Mouse (Mus musculus): ENCODE results near the gene Olfr1157. TPM values are rescaled to one million over a fixed set of nuclear protein-coding genes. Genes with fewer than 3 reads are reported as not detected.

Gene Olfr1157
- not detected in 2 replicates for polyA plus RNA-seq (2012; rRNA removed)

GRCm38 (mm10) chr2:87968199-87968598 lies at the start of gene Olfr1157:
TSS of gene Olfr1157 (minus strand) at chr2:87968299.

GRCm38 (mm10) chr2:88007515-88008318 lies 39.6 kb upstream of the Olfr1157 start, which contains the start of gene Olfr1160:
TSS of gene Olfr1160 (minus strand) at chr2:88008268.

GRCm38 (mm10) chr2:87989813-87990212 lies 21.7 kb upstream of the Olfr1157 start, which contains the start of gene Olfr1158:
TSS of gene Olfr1158 (plus strand) at chr2:87990113.

GRCm38 (mm10) chr2:87974563-87974962 lies 6.5 kb upstream of the Olfr1157 start, which contains the start of gene Olfr74:
TSS of gene Olfr74 (minus strand) at chr2:87974663.

GRCm38 (mm10) chr2:87953000-87953399 lies 15.1 kb downstream of the Olfr1157 start, which contains the start of gene Olfr1156:
TSS of gene Olfr1156 (minus strand) at chr2:87953100.

GRCm38 (mm10) chr2:87945037-87945436 lies 23.1 kb downstream of the Olfr1157 start, which contains the start of gene Olfr1155:
TSS of gene Olfr1155 (minus strand) at chr2:87945137.

Other genes starting within 250 kb of the Olfr1157 start
- not detected in 2 replicates for gene Olfr1138, start 228.3 kb downstream of the Olfr1157 start, polyA plus RNA-seq (2012; rRNA removed)
- gene Olfr1140, start 224.5 kb downstream of the Olfr1157 start, polyA plus RNA-seq (2012; rRNA removed) = not detected in 2 replicates
- gene Olfr1141, start 214.3 kb downstream of the Olfr1157 start, polyA plus RNA-seq (2012; rRNA removed) = not detected in 2 replicates
- gene Olfr152, start 188.8 kb downstream of the Olfr1157 start, polyA plus RNA-seq (2012; rRNA removed) = not detected in 2 replicates
- gene Olfr1143, start 167.7 kb downstream of the Olfr1157 start, polyA plus RNA-seq (2012; rRNA removed) = not detected in 2 replicates
- not detected in 2 replicates for gene Olfr1145, start 158.5 kb downstream of the Olfr1157 start, polyA plus RNA-seq (2012; rRNA removed)
- gene Olfr1148, start 137.8 kb downstream of the Olfr1157 start, polyA plus RNA-seq (2012; rRNA removed) = not detected in 2 replicates
- gene Olfr1150-ps1, start 124.3 kb downstream of the Olfr1157 start, polyA plus RNA-seq (2012; rRNA removed) = not detected in 2 replicates
- gene Olfr1151, start 112.4 kb downstream of the Olfr1157 start, polyA plus RNA-seq (2012; rRNA removed) = not detected in 2 replicates
- 0.01 TPM in 2 replicates for gene Olfr1152, start 101.8 kb downstream of the Olfr1157 start, polyA plus RNA-seq (2012; rRNA removed)
- not detected in 2 replicates for gene Olfr1153, start 73.3 kb downstream of the Olfr1157 start, polyA plus RNA-seq (2012; rRNA removed)
- gene Olfr1154, start 63.1 kb downstream of the Olfr1157 start, polyA plus RNA-seq (2012; rRNA removed) = not detected in 2 replicates
- gene Olfr1155, start 23.2 kb downstream of the Olfr1157 start, polyA plus RNA-seq (2012; rRNA removed) = not detected in 2 replicates
- not detected in 2 replicates for gene Olfr1156, start 15.2 kb downstream of the Olfr1157 start, polyA plus RNA-seq (2012; rRNA removed)
- gene Olfr74, start 6.4 kb upstream of the Olfr1157 start, polyA plus RNA-seq (2012; rRNA removed) = not detected in 2 replicates
- gene Olfr1158, start 21.8 kb upstream of the Olfr1157 start, polyA plus RNA-seq (2012; rRNA removed) = not detected in 2 replicates
- gene Olfr1160, start 40.0 kb upstream of the Olfr1157 start, polyA plus RNA-seq (2012; rRNA removed) = not detected in 2 replicates
- gene Olfr1161, start 54.5 kb upstream of the Olfr1157 start, polyA plus RNA-seq (2012; rRNA removed) = not detected in 2 replicates
- not detected in 2 replicates for gene Olfr73, start 69.4 kb upstream of the Olfr1157 start, polyA plus RNA-seq (2012; rRNA removed)
- gene Olfr1162, start 82.8 kb upstream of the Olfr1157 start, polyA plus RNA-seq (2012; rRNA removed) = not detected in 2 replicates
- gene Olfr1163, start 103.5 kb upstream of the Olfr1157 start, polyA plus RNA-seq (2012; rRNA removed) = not detected in 2 replicates
- not detected in 2 replicates for gene Olfr1164, start 125.7 kb upstream of the Olfr1157 start, polyA plus RNA-seq (2012; rRNA removed)
- not detected in 2 replicates for gene Olfr1166, start 160.0 kb upstream of the Olfr1157 start, polyA plus RNA-seq (2012; rRNA removed)
- not detected in 2 replicates for gene Olfr1167, start 186.9 kb upstream of the Olfr1157 start, polyA plus RNA-seq (2012; rRNA removed)
- not detected in 2 replicates for gene Olfr1168, start 213.6 kb upstream of the Olfr1157 start, polyA plus RNA-seq (2012; rRNA removed)